Mouse (Mus musculus) gastrocnemius, postnatal 10 days (tissue): ENCODE measurements around the gene Pdzk1. TPM values are rescaled to one million over a fixed set of nuclear protein-coding genes. Genes with fewer than 3 reads are reported as not detected.
A peak's percentile ranks its signal among the peaks of the same experiment; 100 is the strongest.

Experiments
- DNase-seq: peaks from one replicate; pipeline ENCODE4 v3.0.0; 2021; ENCODE audit warnings: mixed read lengths
- total RNA-seq, 2 experiments: library from RNA; stranded (reverse); gene quantifications; 2 replicates each; pipeline ENCODE4 v1.2.3; 2021

Gene Pdzk1
- total RNA-seq, 2 experiments from 2014 or later: not detected

GRCm38 (mm10) chr3:96883690-96884089, 54.6 kb downstream of the Pdzk1 start:
- no peak for DNase-seq

- DNase-seq: no peak
Measured at GRCm38 (mm10) chr3:96902336-96902999, 73.4 kb downstream of the Pdzk1 start.

GRCm38 (mm10) chr3:96904393-96904792, 75.3 kb downstream of the Pdzk1 start, which contains the start of gene Gja5:
Gja5 (plus strand) TSS chr3:96904693.
- DNase-seq: no peak

GRCm38 (mm10) chr3:96904851-96905541, 75.9 kb downstream of the Pdzk1 start, which contains the start of gene Gpr89:
Gpr89 (minus strand) TSS chr3:96905346.
- DNase-seq: peak; percentile 93

- DNase-seq: no peak
Measured at GRCm38 (mm10) chr3:96905592-96905991, 76.5 kb downstream of the Pdzk1 start.

Other genes starting within 250 kb of the Pdzk1 start
- gene Polr3gl, start 235.1 kb upstream of the Pdzk1 start, total RNA-seq: 10 to 100 TPM; 32.1 to 32.7 TPM
- 1 to 10 TPM in 1 of 2 experiments, under 1 TPM in 1; 0.96 to 1.9 TPM for gene Ankrd34a, start 232.6 kb upstream of the Pdzk1 start, total RNA-seq
- 10 to 100 TPM; 24.1 to 26.9 TPM for gene Lix1l, start 228.1 kb upstream of the Pdzk1 start, total RNA-seq
- 10 to 100 TPM; 57.0 to 65.1 TPM for gene Rbm8a, start 199.4 kb upstream of the Pdzk1 start, total RNA-seq
- 10 to 100 TPM; 23.6 to 26.7 TPM for gene Pex11b, start 193.9 kb upstream of the Pdzk1 start, total RNA-seq
- gene Gm42957, start 193.8 kb upstream of the Pdzk1 start, total RNA-seq: under 1 TPM; 0.35 to 0.50 TPM
- gene Itga10, start 183.7 kb upstream of the Pdzk1 start, total RNA-seq: 1 to 10 TPM; 3.4 to 5.4 TPM
- 1 to 10 TPM; 1.4 to 1.6 TPM for gene Ankrd35, start 159.2 kb upstream of the Pdzk1 start, total RNA-seq
- 10 to 100 TPM; 18.0 to 29.1 TPM for gene Pias3, start 132.9 kb upstream of the Pdzk1 start, total RNA-seq
- 1 to 10 TPM in 1 of 2 experiments, under 1 TPM in 1; 0.92 to 1.5 TPM for gene Nudt17, start 120.7 kb upstream of the Pdzk1 start, total RNA-seq
- gene Polr3c, start 101.7 kb upstream of the Pdzk1 start, total RNA-seq: 10 to 100 TPM; 18.4 to 19.9 TPM
- 10 to 100 TPM; 49.0 to 58.9 TPM for gene Rnf115, start 101.6 kb upstream of the Pdzk1 start, total RNA-seq
- not detected for gene Cd160, start 67 bp downstream of the Pdzk1 start, total RNA-seq
- gene Gja5, start 75.4 kb downstream of the Pdzk1 start, total RNA-seq: 1 to 10 TPM; 2.7 to 4.2 TPM
- 10 to 100 TPM; 19.7 to 19.8 TPM for gene Gpr89, start 76.1 kb downstream of the Pdzk1 start, total RNA-seq
- not detected for gene Gja8, start 96.7 kb downstream of the Pdzk1 start, total RNA-seq